Mouse (Mus musculus) skeletal muscle tissue, adult 2 months (tissue): Measurements from ENCODE around the gene Capn2.

ENCODE experiments used
- DNase-seq: peaks from one replicate; pipeline ENCODE4 v3.0.0-alpha.2; 2012; ENCODE audit warnings: low read depth, low spot score

Capn2 gene

DNA sequence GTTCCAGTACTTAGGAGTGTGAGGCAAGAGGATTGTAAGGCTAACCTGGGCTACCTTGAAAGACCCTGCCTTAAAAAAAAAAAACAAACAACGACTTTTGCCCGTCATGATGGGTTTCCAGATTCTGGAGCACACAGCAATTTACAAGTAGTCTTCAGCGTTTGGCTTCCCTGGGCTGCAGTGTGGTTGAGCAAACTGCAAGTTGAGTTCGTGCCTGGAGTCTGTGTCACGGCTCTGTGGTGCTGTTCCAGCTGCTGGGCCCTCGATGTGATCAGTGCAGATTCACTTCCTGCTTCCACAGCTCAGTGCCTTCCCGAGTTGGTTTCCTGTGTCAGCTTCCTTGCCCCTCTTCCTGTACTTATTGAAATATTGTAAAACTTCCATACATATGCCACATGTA is 56.1 kb downstream of the Capn2 start:
- DNase-seq, result peak; percentile 40

DNA sequence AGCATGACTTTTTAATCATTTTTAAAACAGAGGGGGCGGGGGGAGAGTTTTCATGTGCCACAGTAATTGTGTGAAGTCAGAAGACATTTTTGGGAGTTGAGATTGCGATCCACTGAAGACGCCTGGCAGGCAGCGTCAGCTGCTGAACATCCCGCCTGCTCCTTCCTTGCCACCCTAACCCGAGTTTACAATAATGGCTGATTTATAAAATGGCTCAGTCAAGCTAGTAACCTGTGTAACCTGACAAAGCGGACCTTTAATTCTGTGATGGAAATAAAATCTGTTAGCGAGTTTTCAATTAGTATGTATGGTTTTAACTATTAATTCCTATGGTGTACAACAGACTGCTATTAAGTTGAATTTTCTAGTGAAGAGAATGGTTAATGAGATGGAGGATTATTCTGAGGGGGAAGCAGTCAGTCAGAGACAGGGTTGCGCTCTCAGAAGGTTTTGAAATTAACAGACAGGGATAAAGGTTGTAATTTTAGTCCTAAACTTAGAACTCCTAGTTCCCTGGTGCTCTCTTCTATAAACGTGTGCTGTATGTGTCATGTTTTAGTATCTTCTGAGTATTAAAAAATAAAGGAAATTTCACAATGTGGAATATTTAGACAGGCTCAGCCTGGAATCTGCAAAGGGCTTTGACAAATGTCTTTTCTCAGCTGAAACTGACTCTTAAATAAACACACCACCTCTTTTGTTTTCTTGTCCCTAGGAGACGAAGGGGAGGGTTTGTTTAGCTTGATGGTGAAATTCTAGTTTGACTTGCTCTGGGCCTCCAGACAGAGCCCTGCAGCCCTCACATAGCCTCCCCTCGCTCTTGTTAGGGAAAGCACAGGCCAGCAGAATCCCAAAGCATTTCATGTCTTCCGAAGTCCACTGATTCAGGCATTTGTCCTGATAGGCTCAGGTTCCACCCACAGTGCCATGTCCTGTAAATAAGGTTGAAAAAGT is 56.8 kb downstream of the Capn2 start:
- DNase-seq, result no peak

GRCm38 (mm10) chr1:182459436-182459835 is 58.0 kb downstream of the Capn2 start:
- no peak for DNase-seq

GRCm38 (mm10) chr1:182458556-182458955 is 58.9 kb downstream of the Capn2 start:
- DNase-seq, result no peak

DNA sequence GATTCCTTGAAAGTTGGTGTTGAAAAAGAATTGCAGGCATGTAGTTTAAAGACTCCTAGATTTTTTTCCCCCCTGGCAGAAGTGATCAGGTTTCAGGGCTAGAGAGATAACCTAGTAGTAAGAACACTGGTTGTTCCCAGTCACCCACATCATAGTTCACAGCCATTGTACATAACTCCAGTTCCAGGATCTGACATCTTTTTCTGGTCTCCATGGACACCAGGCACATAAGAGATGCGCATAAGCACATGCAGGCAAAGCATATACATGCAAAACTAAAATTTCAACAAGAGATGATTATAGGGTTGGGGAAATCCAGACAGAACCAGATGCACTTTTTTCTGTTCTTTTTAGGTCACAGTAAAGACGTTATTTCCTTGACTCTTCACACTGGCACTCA is 62.3 kb downstream of the Capn2 start:
- no peak for DNase-seq

- no peak for DNase-seq
Measured at GRCm38 (mm10) chr1:182452473-182452872, 64.9 kb downstream of the Capn2 start.

DNA sequence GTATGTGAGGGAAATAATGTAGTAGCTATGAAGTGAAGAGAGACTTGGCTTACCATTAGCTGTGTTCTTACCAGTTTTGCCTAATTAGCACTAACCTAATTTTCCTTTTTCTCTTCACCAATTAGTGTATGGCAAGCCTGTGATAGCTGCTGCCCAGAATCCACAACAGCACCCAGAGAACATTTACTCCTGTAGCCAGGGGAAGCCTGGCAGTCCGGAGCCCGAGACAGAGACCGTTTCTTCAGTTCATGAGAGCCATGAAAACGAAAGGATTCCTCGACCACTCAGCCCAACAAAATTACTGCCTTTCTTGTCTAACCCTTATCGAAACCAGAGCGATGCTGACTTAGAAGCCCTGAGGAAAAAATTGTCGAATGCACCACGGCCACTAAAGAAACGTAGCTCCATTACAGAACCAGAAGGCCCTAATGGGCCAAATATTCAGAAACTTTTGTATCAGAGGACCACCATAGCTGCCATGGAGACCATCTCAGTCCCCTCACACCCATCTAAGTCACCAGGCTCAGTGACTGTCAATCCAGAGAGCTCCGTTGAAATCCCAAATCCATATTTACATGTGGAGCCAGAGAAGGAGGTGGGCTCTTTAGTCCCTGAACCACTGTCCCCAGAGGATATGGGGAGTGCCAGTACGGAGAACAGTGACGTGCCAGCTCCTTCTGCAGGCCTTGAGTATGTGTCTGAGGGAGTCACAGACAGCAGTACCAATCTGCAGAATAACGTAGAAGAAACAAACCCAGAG is 69.0 kb downstream of the Capn2 start:
- no peak for DNase-seq

GRCm38 (mm10) chr1:182444116-182444515 is 73.3 kb downstream of the Capn2 start:
- no peak for DNase-seq

DNA sequence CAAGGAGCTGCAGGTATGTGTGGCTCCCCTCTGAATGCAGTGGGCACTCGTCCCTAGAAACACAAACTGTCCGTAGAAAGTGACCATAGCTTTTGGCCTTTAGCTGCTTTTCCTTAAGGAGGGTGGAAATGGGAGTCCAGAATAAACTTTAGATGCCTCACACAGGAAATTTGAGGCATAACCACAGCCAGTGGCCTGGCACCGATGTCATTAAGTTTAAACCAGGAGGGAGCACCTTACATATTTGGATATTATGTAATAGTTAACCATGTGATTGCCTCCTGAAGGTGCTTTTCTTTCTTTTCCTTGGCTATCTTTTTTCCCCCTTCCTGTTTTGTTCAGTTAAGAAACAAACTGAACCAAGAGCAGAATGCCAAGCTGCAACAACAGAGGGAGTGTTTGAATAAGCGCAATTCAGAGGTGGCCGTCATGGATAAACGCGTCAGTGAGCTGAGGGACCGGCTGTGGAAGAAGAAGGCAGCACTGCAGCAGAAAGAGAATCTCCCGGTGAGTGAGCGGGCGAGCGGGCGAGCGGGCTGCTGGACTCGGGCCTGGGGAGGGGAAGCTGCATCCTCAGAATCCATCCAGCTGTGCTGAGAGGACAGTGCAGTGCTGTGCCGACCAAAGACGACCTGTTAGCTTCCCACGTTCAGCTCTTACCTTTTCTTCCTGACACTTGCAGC is 75.5 kb downstream of the Capn2 start:
- DNase-seq, result no peak

DNA sequence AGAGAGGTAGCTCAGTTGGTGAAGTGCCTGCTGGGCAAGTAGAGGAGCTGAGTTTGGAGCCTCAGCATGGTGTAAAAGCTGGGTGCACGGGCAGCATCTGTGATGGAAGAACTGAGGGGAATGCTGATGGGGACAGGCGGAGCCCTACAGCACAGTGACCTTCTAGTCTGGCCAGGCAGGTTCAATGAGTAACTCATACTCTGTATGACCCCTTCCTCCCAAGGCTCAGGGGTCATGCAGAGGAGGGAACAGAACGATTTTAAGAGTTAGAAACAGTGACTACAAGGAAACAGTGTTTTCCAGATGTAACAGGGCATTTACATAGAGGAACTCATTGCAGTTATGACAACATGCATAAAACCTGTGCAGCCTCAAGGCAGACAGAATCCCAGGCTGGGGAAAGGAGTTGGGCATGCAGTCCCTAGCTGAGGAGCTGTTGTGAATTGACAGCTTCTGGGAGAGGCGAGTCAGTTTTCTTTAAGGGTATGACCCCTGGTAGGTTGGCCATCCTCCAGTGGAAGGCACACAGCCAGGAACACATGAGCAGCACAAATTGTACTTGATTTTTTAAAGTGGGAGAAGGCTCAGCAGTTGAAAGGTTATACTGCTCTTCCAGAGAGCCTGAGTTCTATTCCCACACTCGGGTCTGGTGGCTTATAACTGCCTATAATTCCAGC is 77.7 kb downstream of the Capn2 start:
- DNase-seq, result peak; percentile 84

DNA sequence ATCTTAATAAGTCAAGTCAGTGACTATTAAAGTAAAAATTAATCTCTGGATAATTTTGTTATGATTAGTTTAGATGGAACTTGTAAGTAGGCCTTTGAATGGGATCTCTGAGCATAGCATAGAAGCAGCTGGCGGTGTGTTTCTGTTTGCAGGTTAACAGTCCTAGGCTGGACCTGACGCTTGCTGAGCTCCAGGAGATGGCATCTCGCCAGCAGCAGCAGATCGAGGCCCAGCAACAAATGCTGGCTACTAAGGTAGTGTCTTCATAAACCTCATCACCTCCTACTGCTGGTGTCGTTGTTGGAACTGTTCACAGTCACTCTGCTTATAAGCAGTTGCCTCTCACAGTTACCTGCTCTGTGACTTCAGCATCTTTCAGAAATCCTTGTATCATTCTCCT is 80.7 kb downstream of the Capn2 start:
- no peak for DNase-seq

GRCm38 (mm10) chr1:182432059-182432458 is 85.3 kb downstream of the Capn2 start:
- DNase-seq, result no peak

DNA sequence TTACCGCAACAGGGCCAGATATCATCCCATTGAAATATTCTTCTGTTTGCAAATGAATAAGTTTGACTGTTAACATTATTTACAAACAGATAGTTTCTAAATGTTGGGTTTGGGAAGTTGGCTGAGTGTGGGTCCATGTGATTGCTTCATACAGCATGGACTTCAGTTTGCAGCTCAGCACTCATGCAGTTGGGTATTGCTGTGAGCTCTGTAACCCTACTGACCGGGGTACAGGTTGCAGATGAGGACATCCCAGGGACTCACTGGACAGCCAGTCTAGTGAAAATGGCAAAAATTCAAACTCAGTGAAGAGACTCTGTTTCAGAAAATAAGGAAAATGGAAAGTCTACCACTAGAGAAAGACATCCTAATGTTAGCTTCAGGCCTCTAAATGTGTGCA is 86.7 kb downstream of the Capn2 start:
- DNase-seq, result no peak

- no peak for DNase-seq
Measured at GRCm38 (mm10) chr1:182429826-182430225, 87.6 kb downstream of the Capn2 start.

GRCm38 (mm10) chr1:182427426-182427825 is 90.0 kb downstream of the Capn2 start:
- peak; percentile 64 for DNase-seq

DNA sequence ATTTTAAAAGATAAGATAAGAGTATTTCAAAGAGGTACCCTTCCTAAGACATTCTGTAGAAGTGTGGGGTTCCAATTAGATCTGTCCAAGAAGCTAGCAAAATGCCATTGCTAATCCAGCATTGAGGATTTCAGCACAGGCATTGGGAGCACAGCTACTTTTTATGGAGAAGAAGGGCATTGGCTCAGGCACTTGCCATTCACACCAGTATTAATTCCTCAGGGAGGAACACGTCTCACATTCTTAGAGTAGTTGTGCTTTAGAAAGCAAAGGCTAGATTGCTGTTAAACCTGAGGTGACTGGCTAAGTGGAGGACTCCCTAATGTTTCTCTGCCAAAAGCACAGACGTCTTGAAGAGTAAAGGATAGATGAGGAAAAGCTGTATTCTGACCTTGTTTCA is 91.0 kb downstream of the Capn2 start:
- no peak for DNase-seq

GRCm38 (mm10) chr1:182425176-182425575 is 92.2 kb downstream of the Capn2 start:
- DNase-seq, result no peak

DNA sequence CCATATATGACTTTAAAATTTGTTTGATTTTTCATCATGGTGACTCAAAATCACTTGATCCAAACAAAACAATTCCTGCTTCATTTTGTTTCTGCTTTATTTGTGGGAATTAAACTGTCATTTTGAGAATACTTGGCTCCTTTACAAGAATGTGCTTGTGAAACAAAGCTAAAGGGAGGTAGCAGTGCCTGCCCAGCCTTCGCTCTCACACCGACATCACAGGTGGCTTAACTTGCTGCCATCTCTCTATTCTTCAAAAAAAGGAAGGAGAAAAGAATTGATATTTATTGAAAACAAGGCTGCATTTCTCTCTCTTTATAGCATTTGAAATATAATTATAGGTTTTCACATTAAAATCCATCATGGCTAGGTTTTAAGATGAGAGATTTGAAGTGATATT is 93.1 kb downstream of the Capn2 start:
- no peak for DNase-seq

DNA sequence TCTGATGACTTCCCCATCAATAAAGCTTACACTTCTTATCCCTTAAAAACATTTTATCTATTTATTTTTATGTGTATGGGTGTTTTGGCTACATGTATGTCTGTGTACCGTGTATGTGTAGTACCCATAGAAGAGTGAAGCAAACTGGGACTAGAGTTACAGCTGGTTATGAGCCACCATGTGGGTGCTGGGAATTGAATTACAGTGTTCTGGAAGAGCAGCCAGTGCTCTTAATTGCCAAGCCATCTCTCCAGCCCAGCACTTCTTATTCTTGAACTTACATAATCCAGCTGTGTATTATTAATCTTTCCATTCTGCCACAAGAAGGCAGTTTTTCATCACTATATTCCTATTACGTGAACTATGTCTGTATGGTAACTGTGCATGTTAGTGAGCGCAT is 97.9 kb downstream of the Capn2 start:
- peak; percentile 81 for DNase-seq
